Mouse (Mus musculus): ENCODE results near the gene Bbc3.

GRCm38 (mm10) chr7:16325920-16326606 is 17.9 kb downstream of the Bbc3 start:
- TF ChIP-seq ZC3H11A (IDR thresholded peaks at IDR 0.05; ENCODE audit: borderline replicate concordance, low read depth, low read length) (no peak), HCFC1 (IDR thresholded peaks at IDR 0.05; ENCODE audit: borderline replicate concordance, insufficient read depth, low read length) (no peak), CHD2 (IDR thresholded peaks at IDR 0.05; ENCODE audit: low read depth, low read length) (no peak), ZNF384 (IDR thresholded peaks at IDR 0.05; ENCODE audit: low read depth, low read length) (no peak)

Data from ES-E14 (cell line).